Mouse (Mus musculus) E14TG2a.4 (cell line): ENCODE measurements at regions not wholly inside any gene's neighbourhood (a gene's known extent, or its start where the extent isn't known, plus 50 kb on each side); places are given as distances from the start of the nearest gene placed in this dataset.

Experiments used
- H3K27me3 ChIP-seq: 2 replicates; pipeline ENCODE4 v1.6.1; 2014; ENCODE audit warnings: low read length, control low read depth; ENCODE audit not compliant: insufficient read depth
- H3K36me3 ChIP-seq: 2 replicates; pipeline ENCODE4 v1.6.1; 2014; ENCODE audit warnings: low read length, control low read depth; ENCODE audit not compliant: insufficient read depth
- H3K4me1 ChIP-seq: replicated peaks from 2 replicates; pipeline ENCODE4 v1.6.1; 2014; ENCODE audit warnings: low read depth, low read length, control low read depth
- H3K4me3 ChIP-seq: replicated peaks from 2 replicates; pipeline ENCODE4 v1.5.1; 2014; ENCODE audit warnings: mild to moderate bottlenecking, low read length
- H3K9me3 ChIP-seq: 2 replicates; pipeline ENCODE4 v1.6.1; 2014; ENCODE audit warnings: low read length, control low read depth
- CTCF ChIP-seq: conservative IDR thresholded peaks from 2 replicates; pipeline ENCODE4 v1.5.1; 2014; ENCODE audit warnings: low read length
- NANOG ChIP-seq: IDR thresholded peaks from 2 replicates; pipeline ENCODE4 v1.6.1; 2014; ENCODE audit warnings: borderline replicate concordance, low read length, mixed read lengths
- POU5F1 ChIP-seq: IDR thresholded peaks from 2 replicates; pipeline ENCODE4 v1.6.1; 2014; ENCODE audit warnings: low read length, borderline replicate concordance

- peaks cover 17% of the 10 kb centered on the region for H3K4me1 ChIP-seq
- no peaks in the 10 kb centered on the region for H3K36me3 ChIP-seq
- H3K4me3 ChIP-seq = no peak overlapping the region
- H3K27me3 ChIP-seq = peaks cover 6% of the 10 kb centered on the region; the same call in 1 of the 2 replicates
- H3K9me3 ChIP-seq = no peaks in the 10 kb centered on the region
- TF ChIP-seq POU5F1 = no peak
- no peak for TF ChIP-seq NANOG
- no peak for TF ChIP-seq CTCF
Measured at GRCm38 (mm10) chr1:190009466-190009865, 87.3 kb upstream of the Smyd2 start.

- H3K9me3 ChIP-seq = no peaks in the 10 kb centered on the region
- H3K4me1 ChIP-seq = peaks cover 17% of the 10 kb centered on the region
- H3K4me3 ChIP-seq = no peak overlapping the region
- H3K36me3 ChIP-seq = no peaks in the 10 kb centered on the region
- H3K27me3 ChIP-seq = peaks cover 6% of the 10 kb centered on the region; the same call in 1 of the 2 replicates
- TF ChIP-seq NANOG = no peak
- TF ChIP-seq CTCF = no peak
- no peak for TF ChIP-seq POU5F1
Measured at GRCm38 (mm10) chr1:190007271-190007670, 85.1 kb upstream of the Smyd2 start.

GRCm38 (mm10) chr1:190001084-190001483, 78.9 kb upstream of the Smyd2 start:
- H3K27me3 ChIP-seq = 0 out of 2 replicates have a peak, but pooled peaks cover 3% of the 10 kb centered on the region
- no peaks in the 10 kb centered on the region for H3K36me3 ChIP-seq
- H3K9me3 ChIP-seq = 0 out of 2 replicates have a peak, but pooled peaks cover 2% of the 10 kb centered on the region
- TF ChIP-seq NANOG (no peak), POU5F1 (no peak), CTCF (no peak)
- no peak overlapping the region for H3K4me3 ChIP-seq
- H3K4me1 ChIP-seq = no peaks in the 10 kb centered on the region

- no peaks in the 10 kb centered on the region for H3K36me3 ChIP-seq
- no peak for TF ChIP-seq NANOG
- no peak for TF ChIP-seq CTCF
- TF ChIP-seq POU5F1 = no peak
- no peaks in the 10 kb centered on the region for H3K4me1 ChIP-seq
- H3K27me3 ChIP-seq = peaks cover 2% of the 10 kb centered on the region; the same call in 1 of the 2 replicates
- H3K4me3 ChIP-seq = no peak overlapping the region
- no peaks in the 10 kb centered on the region for H3K9me3 ChIP-seq
Measured at GRCm38 (mm10) chr1:189993706-189994105, 71.5 kb upstream of the Smyd2 start.

- Histone ChIP-seq H3K36me3 (no peaks in the 10 kb centered on the region), H3K4me1 (no peaks in the 10 kb centered on the region), H3K27me3 (peaks cover 2% of the 10 kb centered on the region; the same call in 1 of the 2 replicates), H3K9me3 (no peaks in the 10 kb centered on the region), H3K4me3 (no peak overlapping the region)
- TF ChIP-seq POU5F1 = no peak
- TF ChIP-seq NANOG = no peak
- TF ChIP-seq CTCF = no peak
Measured at GRCm38 (mm10) chr1:189993221-189993620, 71.1 kb upstream of the Smyd2 start.

GRCm38 (mm10) chr1:189991089-189991488, 68.9 kb upstream of the Smyd2 start:
- no peak overlapping the region for H3K4me3 ChIP-seq
- no peaks in the 10 kb centered on the region for H3K4me1 ChIP-seq
- TF ChIP-seq POU5F1 = no peak
- no peak for TF ChIP-seq CTCF
- no peak for TF ChIP-seq NANOG
- H3K27me3 ChIP-seq = peaks cover 2% of the 10 kb centered on the region; the same call in 1 of the 2 replicates
- H3K9me3 ChIP-seq = no peaks in the 10 kb centered on the region
- no peaks in the 10 kb centered on the region for H3K36me3 ChIP-seq

- no peaks in the 10 kb centered on the region for H3K9me3 ChIP-seq
- H3K4me1 ChIP-seq = no peaks in the 10 kb centered on the region
- no peak overlapping the region for H3K4me3 ChIP-seq
- no peak for TF ChIP-seq NANOG
- TF ChIP-seq CTCF = no peak
- no peak for TF ChIP-seq POU5F1
- H3K36me3 ChIP-seq = no peaks in the 10 kb centered on the region
- H3K27me3 ChIP-seq = peaks cover 2% of the 10 kb centered on the region; the same call in 1 of the 2 replicates
Measured at GRCm38 (mm10) chr1:189990046-189990622, 68.0 kb upstream of the Smyd2 start.

GRCm38 (mm10) chr1:189989376-189989775, 67.2 kb upstream of the Smyd2 start:
- no peak for TF ChIP-seq CTCF
- no peak for TF ChIP-seq NANOG
- no peak for TF ChIP-seq POU5F1
- no peaks in the 10 kb centered on the region; the same call in 1 of the 2 replicates for H3K27me3 ChIP-seq
- no peaks in the 10 kb centered on the region for H3K9me3 ChIP-seq
- no peak overlapping the region for H3K4me3 ChIP-seq
- H3K36me3 ChIP-seq = no peaks in the 10 kb centered on the region
- H3K4me1 ChIP-seq = no peaks in the 10 kb centered on the region

- Histone ChIP-seq H3K27me3 (no peaks in the 10 kb centered on the region; the same call in 1 of the 2 replicates), H3K4me3 (no peak overlapping the region), H3K9me3 (no peaks in the 10 kb centered on the region), H3K4me1 (no peaks in the 10 kb centered on the region), H3K36me3 (no peaks in the 10 kb centered on the region)
- no peak for TF ChIP-seq NANOG
- no peak for TF ChIP-seq CTCF
- TF ChIP-seq POU5F1 = no peak
Measured at GRCm38 (mm10) chr1:189988864-189989263, 66.7 kb upstream of the Smyd2 start.
